Mouse (Mus musculus): ENCODE results near the gene Dlg1. TPM values are rescaled to one million over a fixed set of nuclear protein-coding genes. Genes with fewer than 3 reads are reported as not detected.

Gene Dlg1
- polyA plus RNA-seq, 1 experiment from 2014 or later: 33.7 TPM

- WGBS: 10% methylated on average over 29 of the region's 29 CpGs
- Histone ChIP-seq H3K9ac (peak overlapping the region; percentile 31; the same call in 1 of the 2 replicates), H3K4me1 (peaks cover 17% of the 10 kb centered on the region), H3K9me3 (no peaks in the 10 kb centered on the region), H3K4me2 (peak overlapping the region; percentile 45), H3K27ac (no peak overlapping the region), H3K4me3 (peak overlapping the region; percentile 18), H3K36me3 (no peaks in the 10 kb centered on the region), H3K27me3 (no peaks in the 10 kb centered on the region)
- no peak for ATAC-seq (ENCODE audit: insufficient number of reproducible peaks, low FRiP score, low TSS enrichment, low read depth)
Observed at GRCm38 (mm10) chr16:31896971-31897774, 233.9 kb downstream of the Dlg1 start.

- H3K9me3 ChIP-seq: no peaks in the 10 kb centered on the region
- H3K9ac ChIP-seq: no peak overlapping the region
- H3K4me2 ChIP-seq: no peak overlapping the region
- no peaks in the 10 kb centered on the region for H3K36me3 ChIP-seq
- 0 out of 2 replicates have a peak, but pooled peaks have one; percentile 30 for ATAC-seq (ENCODE audit: insufficient number of reproducible peaks, low FRiP score, low TSS enrichment, low read depth)
- no peak overlapping the region for H3K4me3 ChIP-seq
- H3K27ac ChIP-seq: no peak overlapping the region
- WGBS: 73% methylated on average over 18 of the region's 18 CpGs
- peaks cover 17% of the 10 kb centered on the region for H3K4me1 ChIP-seq
- no peaks in the 10 kb centered on the region for H3K27me3 ChIP-seq
Observed at GRCm38 (mm10) chr16:31898546-31899326, 235.5 kb downstream of the Dlg1 start.

- Histone ChIP-seq H3K36me3 (no peaks in the 10 kb centered on the region), H3K4me2 (no peak overlapping the region), H3K4me1 (peaks cover 30% of the 10 kb centered on the region), H3K9me3 (no peaks in the 10 kb centered on the region), H3K9ac (no peak overlapping the region), H3K27me3 (no peaks in the 10 kb centered on the region), H3K27ac (no peak overlapping the region), H3K4me3 (no peak overlapping the region)
- 91% methylated on average over 1 of the region's 1 CpGs for WGBS
- no peak for ATAC-seq (ENCODE audit: insufficient number of reproducible peaks, low FRiP score, low TSS enrichment, low read depth)
Observed at GRCm38 (mm10) chr16:31901886-31902285, 238.6 kb downstream of the Dlg1 start.

GRCm38 (mm10) chr16:31903239-31903638 lies 240.0 kb downstream of the Dlg1 start:
- Histone ChIP-seq H3K36me3 (no peaks in the 10 kb centered on the region), H3K27ac (no peak overlapping the region), H3K9me3 (no peaks in the 10 kb centered on the region), H3K27me3 (no peaks in the 10 kb centered on the region), H3K4me1 (peaks cover 18% of the 10 kb centered on the region), H3K4me3 (no peak overlapping the region), H3K9ac (no peak overlapping the region), H3K4me2 (no peak overlapping the region)
- ATAC-seq (ENCODE audit: insufficient number of reproducible peaks, low FRiP score, low TSS enrichment, low read depth): no peak
- WGBS: 86% methylated on average over 8 of the region's 8 CpGs

GRCm38 (mm10) chr16:31905331-31905730 lies 242.1 kb downstream of the Dlg1 start:
- no peak for ATAC-seq (ENCODE audit: insufficient number of reproducible peaks, low FRiP score, low TSS enrichment, low read depth)
- WGBS: 78% methylated on average over 4 of the region's 4 CpGs

GRCm38 (mm10) chr16:31905891-31906825 lies 242.9 kb downstream of the Dlg1 start:
- no peaks in the 10 kb centered on the region for H3K9me3 ChIP-seq
- H3K4me2 ChIP-seq: peak overlapping the region; percentile 41
- H3K27me3 ChIP-seq: no peaks in the 10 kb centered on the region
- H3K9ac ChIP-seq: no peak overlapping the region
- peak overlapping the region; percentile 13; the same call in 1 of the 2 replicates for H3K4me3 ChIP-seq
- H3K27ac ChIP-seq: peak overlapping the region; percentile 43
- WGBS: 35% methylated on average over 20 of the region's 20 CpGs
- no peaks in the 10 kb centered on the region for H3K36me3 ChIP-seq
- H3K4me1 ChIP-seq: peaks cover 15% of the 10 kb centered on the region
- no peak for ATAC-seq (ENCODE audit: insufficient number of reproducible peaks, low FRiP score, low TSS enrichment, low read depth)

More at GRCm38 (mm10) chr16:31905331-31905730, 242.1 kb downstream of the Dlg1 start:
- Histone ChIP-seq H3K4me2 (no peak overlapping the region), H3K27ac (no peak overlapping the region), H3K4me1 (peaks cover 15% of the 10 kb centered on the region), H3K9ac (no peak overlapping the region), H3K9me3 (no peaks in the 10 kb centered on the region), H3K4me3 (no peak overlapping the region), H3K27me3 (no peaks in the 10 kb centered on the region), H3K36me3 (no peaks in the 10 kb centered on the region)

- peak overlapping the region; percentile 41 for H3K4me2 ChIP-seq
- peaks cover 15% of the 10 kb centered on the region for H3K4me1 ChIP-seq
- WGBS: 9% methylated on average over 9 of the region's 9 CpGs
- peak overlapping the region; percentile 13; the same call in 1 of the 2 replicates for H3K4me3 ChIP-seq
- ATAC-seq (ENCODE audit: insufficient number of reproducible peaks, low FRiP score, low TSS enrichment, low read depth): no peak
- no peaks in the 10 kb centered on the region for H3K27me3 ChIP-seq
- peak overlapping the region; percentile 43 for H3K27ac ChIP-seq
- H3K36me3 ChIP-seq: no peaks in the 10 kb centered on the region
- no peaks in the 10 kb centered on the region for H3K9me3 ChIP-seq
- no peak overlapping the region for H3K9ac ChIP-seq
Observed at GRCm38 (mm10) chr16:31906896-31907295, 243.7 kb downstream of the Dlg1 start.

- Histone ChIP-seq H3K4me2 (no peak overlapping the region), H3K9ac (no peak overlapping the region), H3K4me1 (peaks cover 15% of the 10 kb centered on the region), H3K4me3 (no peak overlapping the region), H3K27ac (no peak overlapping the region), H3K9me3 (no peaks in the 10 kb centered on the region), H3K36me3 (no peaks in the 10 kb centered on the region), H3K27me3 (no peaks in the 10 kb centered on the region)
- WGBS: 57% methylated on average over 11 of the region's 11 CpGs
- no peak for ATAC-seq (ENCODE audit: insufficient number of reproducible peaks, low FRiP score, low TSS enrichment, low read depth)
Observed at GRCm38 (mm10) chr16:31908959-31909358, 245.7 kb downstream of the Dlg1 start.

GRCm38 (mm10) chr16:31910281-31910847 lies 247.1 kb downstream of the Dlg1 start:
- no peak for ATAC-seq (ENCODE audit: insufficient number of reproducible peaks, low FRiP score, low TSS enrichment, low read depth)
- H3K27ac ChIP-seq: no peak overlapping the region
- no peaks in the 10 kb centered on the region for H3K9me3 ChIP-seq
- no peaks in the 10 kb centered on the region for H3K36me3 ChIP-seq
- no peak overlapping the region for H3K4me2 ChIP-seq
- no peak overlapping the region for H3K9ac ChIP-seq
- H3K4me3 ChIP-seq: no peak overlapping the region
- 67% methylated on average over 10 of the region's 10 CpGs for WGBS
- H3K4me1 ChIP-seq: peaks cover 15% of the 10 kb centered on the region
- no peaks in the 10 kb centered on the region for H3K27me3 ChIP-seq

GRCm38 (mm10) chr16:31917776-31918175 lies 254.5 kb downstream of the Dlg1 start:
- H3K36me3 ChIP-seq: no peaks in the 10 kb centered on the region
- peaks cover 5% of the 10 kb centered on the region for H3K4me1 ChIP-seq
- no peak overlapping the region for H3K4me3 ChIP-seq
- no peaks in the 10 kb centered on the region for H3K27me3 ChIP-seq
- no peak overlapping the region for H3K9ac ChIP-seq
- 0 out of 2 replicates have a peak overlapping the region, but pooled peaks have one; percentile 35 for H3K4me2 ChIP-seq
- WGBS: 76% methylated on average over 11 of the region's 11 CpGs
- no peak for ATAC-seq (ENCODE audit: insufficient number of reproducible peaks, low FRiP score, low TSS enrichment, low read depth)
- no peaks in the 10 kb centered on the region for H3K9me3 ChIP-seq
- H3K27ac ChIP-seq: no peak overlapping the region

- Histone ChIP-seq H3K36me3 (no peaks in the 10 kb centered on the region), H3K27ac (no peak overlapping the region), H3K4me1 (peaks cover 5% of the 10 kb centered on the region), H3K4me3 (no peak overlapping the region), H3K27me3 (no peaks in the 10 kb centered on the region), H3K9ac (0 out of 2 replicates have a peak overlapping the region, but pooled peaks have one; percentile 3), H3K4me2 (peak overlapping the region; percentile 35; the same call in 1 of the 2 replicates), H3K9me3 (no peaks in the 10 kb centered on the region)
- no peak; the same call in 1 of the 2 replicates for ATAC-seq (ENCODE audit: insufficient number of reproducible peaks, low FRiP score, low TSS enrichment, low read depth)
- 4% methylated on average over 14 of the region's 14 CpGs for WGBS
Observed at GRCm38 (mm10) chr16:31918248-31918724, 255.0 kb downstream of the Dlg1 start.

All from limb, embryonic 15.5 days (tissue).